Mouse (Mus musculus) heart, embryonic 12.5 days (tissue): ENCODE measurements at regions not wholly inside any gene's neighbourhood (a gene's known extent, or its start where the extent isn't known, plus 50 kb on each side); places are given as distances from the start of the nearest gene placed in this dataset.

Experiments
- ATAC-seq: fragments of 200-750 bp; cut with Nextera tagmentation; 2 replicates; pipeline ENCODE4 v1.8.0; 2017; ENCODE audit warnings: moderate TSS enrichment, moderate library complexity; ENCODE audit not compliant: insufficient number of reproducible peaks, low FRiP score
- H3K27ac ChIP-seq: fragments of 300-500 bp; sonication (generic); 2 replicates; pipeline ENCODE4 v1.5.1; 2016; ENCODE audit warnings: mild to moderate bottlenecking, moderate library complexity; ENCODE audit not compliant: poor library complexity, severe bottlenecking
- H3K27me3 ChIP-seq: fragments of 300-500 bp; sonication (generic); replicated peaks from 2 replicates; pipeline ENCODE4 v1.6.1; 2016; ENCODE audit warnings: mild to moderate bottlenecking, moderate library complexity
- H3K36me3 ChIP-seq: fragments of 300-500 bp; sonication (generic); 2 replicates; pipeline ENCODE4 v1.6.1; 2016; ENCODE audit warnings: mild to moderate bottlenecking, moderate library complexity
- H3K4me1 ChIP-seq: fragments of 300-500 bp; sonication (generic); replicated peaks from 2 replicates; pipeline ENCODE4 v1.6.1; 2016; ENCODE audit warnings: mild to moderate bottlenecking
- H3K4me2 ChIP-seq: fragments of 300-500 bp; sonication (generic); 2 replicates; pipeline ENCODE4 v1.6.1; 2016; ENCODE audit warnings: mild to moderate bottlenecking, moderate library complexity
- H3K4me3 ChIP-seq: fragments of 300-500 bp; sonication (generic); 2 replicates; pipeline ENCODE4 v1.5.1; 2016; ENCODE audit warnings: mild to moderate bottlenecking
- H3K9ac ChIP-seq: fragments of 300-500 bp; sonication (generic); 2 replicates; pipeline ENCODE4 v1.6.1; 2016; ENCODE audit warnings: mild to moderate bottlenecking, moderate library complexity
- H3K9me3 ChIP-seq: fragments of 300-500 bp; sonication (generic); replicated peaks from 2 replicates; pipeline ENCODE4 v1.6.1; 2016; ENCODE audit warnings: mild to moderate bottlenecking, moderate library complexity
- WGBS: fragments of 180-500 bp; shearing (Covaris S2); methylation state at CpG from one replicate; pipeline ENCODE4 v1.1.7; 2016; 5-methylcytosine and 5-hydroxymethylcytosine counted together

DNA sequence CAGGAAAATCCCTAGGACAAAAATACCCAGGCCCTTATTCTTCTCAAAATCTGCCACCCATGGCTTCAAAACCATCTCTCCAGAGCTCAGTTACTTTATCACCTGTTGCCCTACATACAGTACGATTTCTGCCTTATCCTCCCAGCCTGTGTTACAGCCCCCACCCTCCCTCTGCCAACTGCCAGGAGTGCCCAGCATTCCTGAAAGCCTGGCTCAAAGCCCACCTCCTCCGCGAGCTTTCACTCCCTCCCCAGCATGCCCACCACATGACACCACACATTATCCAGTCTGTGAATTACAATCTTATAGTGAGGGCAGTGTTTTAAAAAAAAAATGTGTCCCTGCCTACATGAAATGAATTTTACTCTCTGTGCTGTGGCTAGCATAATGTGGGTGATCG lies 320.3 kb upstream of the Slc24a5 start:
- WGBS = 47% methylated on average over 4 of the region's 4 CpGs
- H3K27ac ChIP-seq = no peak overlapping the region
- H3K9ac ChIP-seq = no peak overlapping the region
- H3K4me3 ChIP-seq = no peak overlapping the region
- H3K9me3 ChIP-seq = peaks cover 3% of the 10 kb centered on the region; the same call in 1 of the 2 replicates
- 0 out of 2 replicates have a peak, but pooled peaks cover 3% of the 10 kb centered on the region for H3K4me1 ChIP-seq
- no peak overlapping the region for H3K4me2 ChIP-seq
- no peak for ATAC-seq
- H3K27me3 ChIP-seq = no peaks in the 10 kb centered on the region
- no peaks in the 10 kb centered on the region for H3K36me3 ChIP-seq

GRCm38 (mm10) chr2:124751832-124752231 lies 316.1 kb upstream of the Slc24a5 start:
- peaks cover 3% of the 10 kb centered on the region; the same call in 1 of the 2 replicates for H3K9me3 ChIP-seq
- WGBS = 72% methylated on average over 4 of the region's 4 CpGs

DNA sequence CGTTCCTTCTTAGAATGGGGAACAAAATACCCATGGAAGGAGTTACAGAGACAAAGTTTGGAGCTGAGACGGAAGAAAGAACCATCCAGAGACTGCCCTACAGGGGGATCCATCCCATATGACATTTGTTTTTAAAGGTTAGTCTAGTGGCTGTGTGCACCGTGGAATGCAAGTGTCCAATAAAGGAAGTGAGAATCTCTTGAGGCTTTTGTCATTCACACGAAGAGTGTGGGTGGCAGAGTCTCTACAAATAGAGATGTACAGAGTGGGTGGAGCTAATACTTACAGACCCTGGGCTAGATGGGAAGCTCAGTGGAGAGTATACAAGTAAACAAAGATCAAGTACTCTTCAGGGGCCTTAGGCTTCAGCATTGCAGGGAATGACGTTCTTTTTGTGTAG lies 314.2 kb upstream of the Slc24a5 start:
- H3K36me3 ChIP-seq = no peaks in the 10 kb centered on the region
- no peak overlapping the region for H3K4me2 ChIP-seq
- H3K4me1 ChIP-seq = no peaks in the 10 kb centered on the region
- H3K4me3 ChIP-seq = no peak overlapping the region
- H3K9ac ChIP-seq = no peak overlapping the region
- H3K27ac ChIP-seq = no peak overlapping the region
- H3K27me3 ChIP-seq = no peaks in the 10 kb centered on the region
- no peak for ATAC-seq
- H3K9me3 ChIP-seq = peaks cover 3% of the 10 kb centered on the region; the same call in 1 of the 2 replicates
- 74% methylated on average over 5 of the region's 5 CpGs for WGBS

More at GRCm38 (mm10) chr2:124751832-124752231, 316.1 kb upstream of the Slc24a5 start:
- H3K9ac ChIP-seq = no peak overlapping the region
- no peak overlapping the region for H3K4me3 ChIP-seq
- no peak overlapping the region for H3K4me2 ChIP-seq
- no peaks in the 10 kb centered on the region for H3K27me3 ChIP-seq
- no peaks in the 10 kb centered on the region for H3K36me3 ChIP-seq
- H3K27ac ChIP-seq = no peak overlapping the region
- ATAC-seq = no peak
- 0 out of 2 replicates have a peak, but pooled peaks cover 3% of the 10 kb centered on the region for H3K4me1 ChIP-seq

DNA sequence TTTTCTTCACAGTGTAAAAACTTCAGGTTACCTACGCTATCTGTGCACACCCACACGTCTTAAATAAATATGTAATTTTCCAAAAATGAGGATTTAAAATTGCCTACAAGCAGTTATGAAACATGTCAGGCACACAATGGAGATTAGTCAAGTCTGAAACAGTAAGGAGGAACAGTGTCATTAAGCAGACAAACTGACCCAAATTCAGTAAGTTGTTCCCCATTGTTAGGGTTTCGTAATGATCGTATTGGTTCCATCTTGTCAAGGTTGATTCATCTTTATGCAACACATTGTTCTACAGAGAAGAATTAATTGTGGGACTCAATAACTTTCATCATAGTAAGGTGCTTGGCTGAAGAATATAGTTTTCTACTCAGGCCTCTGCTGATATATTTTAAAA lies 312.7 kb upstream of the Slc24a5 start:
- H3K4me3 ChIP-seq = no peak overlapping the region
- no peak for ATAC-seq
- no peak overlapping the region for H3K4me2 ChIP-seq
- 84% methylated on average over 4 of the region's 4 CpGs for WGBS
- no peak overlapping the region for H3K27ac ChIP-seq
- no peaks in the 10 kb centered on the region for H3K36me3 ChIP-seq
- H3K9me3 ChIP-seq = peaks cover 3% of the 10 kb centered on the region; the same call in 1 of the 2 replicates
- no peak overlapping the region for H3K9ac ChIP-seq
- H3K27me3 ChIP-seq = no peaks in the 10 kb centered on the region
- no peaks in the 10 kb centered on the region for H3K4me1 ChIP-seq

DNA sequence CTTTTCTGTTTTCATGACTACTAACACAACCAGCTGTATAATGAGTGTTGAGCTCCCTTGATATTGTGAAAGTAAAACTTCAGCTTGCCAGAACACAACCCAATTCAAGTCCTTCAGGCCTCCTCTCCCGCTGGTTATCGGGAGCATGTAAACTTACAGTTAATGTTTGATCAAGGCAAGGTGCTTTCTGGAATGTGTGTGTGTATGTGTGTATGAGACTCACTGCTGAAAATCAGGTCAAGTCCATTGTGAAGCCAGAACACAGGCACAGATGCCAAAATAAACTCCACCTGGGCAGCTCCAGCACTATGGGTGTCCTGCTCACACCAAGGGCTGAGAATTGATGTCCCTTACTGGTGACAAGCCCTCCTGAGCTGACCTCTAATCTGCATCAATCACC lies 308.9 kb upstream of the Slc24a5 start:
- no peaks in the 10 kb centered on the region for H3K27me3 ChIP-seq
- H3K4me1 ChIP-seq = no peaks in the 10 kb centered on the region
- no peak overlapping the region for H3K4me2 ChIP-seq
- no peak overlapping the region for H3K9ac ChIP-seq
- H3K4me3 ChIP-seq = no peak overlapping the region
- ATAC-seq = no peak
- H3K27ac ChIP-seq = no peak overlapping the region
- no peaks in the 10 kb centered on the region for H3K36me3 ChIP-seq
- H3K9me3 ChIP-seq = 0 out of 2 replicates have a peak, but pooled peaks cover 6% of the 10 kb centered on the region
- WGBS = 91% methylated on average over 2 of the region's 2 CpGs

- ATAC-seq = no peak
- H3K4me3 ChIP-seq = no peak overlapping the region
- WGBS = 83% methylated on average over 7 of the region's 7 CpGs
- H3K36me3 ChIP-seq = no peaks in the 10 kb centered on the region
- no peak overlapping the region for H3K4me2 ChIP-seq
- H3K27ac ChIP-seq = no peak overlapping the region
- H3K27me3 ChIP-seq = no peaks in the 10 kb centered on the region
- no peak overlapping the region for H3K9ac ChIP-seq
- H3K9me3 ChIP-seq = 0 out of 2 replicates have a peak, but pooled peaks cover 6% of the 10 kb centered on the region
- no peaks in the 10 kb centered on the region for H3K4me1 ChIP-seq
Observed at GRCm38 (mm10) chr2:124763650-124764049, 304.3 kb upstream of the Slc24a5 start.

DNA sequence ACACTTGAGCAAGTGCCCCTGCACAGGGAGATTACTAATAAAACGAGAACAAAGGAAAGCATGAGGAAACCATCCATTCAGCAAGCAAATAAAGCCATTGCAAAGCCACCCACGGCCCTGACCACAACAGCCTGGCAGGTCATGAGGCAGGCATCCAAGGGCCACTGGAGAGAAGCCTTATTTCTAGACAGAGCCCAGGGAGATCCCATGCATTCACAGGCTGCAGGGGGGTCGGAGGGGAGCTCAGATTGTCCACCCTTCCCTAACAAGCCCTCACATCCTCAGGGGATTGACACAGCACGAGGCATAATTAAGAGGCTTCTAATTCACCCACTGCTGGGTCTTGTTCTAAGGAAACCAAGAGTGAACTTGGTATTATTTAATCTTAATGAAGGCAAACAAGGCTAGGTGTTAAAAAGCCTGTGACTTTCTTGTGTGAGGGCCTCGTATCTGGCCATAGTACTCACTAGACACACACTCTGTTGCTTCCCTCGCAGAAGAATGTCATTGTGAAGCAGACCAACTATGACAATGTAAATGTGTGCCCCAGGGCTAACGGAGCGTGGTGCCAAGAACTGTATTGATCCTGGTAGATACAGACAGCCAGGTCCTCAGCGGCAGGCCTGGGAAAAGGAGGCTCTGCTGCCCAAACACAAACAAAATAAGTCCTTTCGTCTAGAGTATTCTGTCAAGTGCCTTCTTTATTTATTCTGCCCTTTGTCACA lies 303.6 kb upstream of the Slc24a5 start:
- Histone ChIP-seq H3K9me3 (0 out of 2 replicates have a peak, but pooled peaks cover 6% of the 10 kb centered on the region), H3K4me3 (no peak overlapping the region), H3K9ac (no peak overlapping the region), H3K4me1 (no peaks in the 10 kb centered on the region), H3K4me2 (no peak overlapping the region), H3K36me3 (no peaks in the 10 kb centered on the region), H3K27ac (no peak overlapping the region), H3K27me3 (no peaks in the 10 kb centered on the region)
- ATAC-seq = no peak
- WGBS = 71% methylated on average over 10 of the region's 10 CpGs

- H3K9me3 ChIP-seq = no peaks in the 10 kb centered on the region
- no peak overlapping the region for H3K4me3 ChIP-seq
- WGBS = 88% methylated on average over 6 of the region's 6 CpGs
- H3K27ac ChIP-seq = no peak overlapping the region
- no peaks in the 10 kb centered on the region for H3K27me3 ChIP-seq
- no peak for ATAC-seq
- H3K4me2 ChIP-seq = no peak overlapping the region
- no peaks in the 10 kb centered on the region for H3K36me3 ChIP-seq
- H3K4me1 ChIP-seq = peaks cover 12% of the 10 kb centered on the region
- no peak overlapping the region for H3K9ac ChIP-seq
Observed at GRCm38 (mm10) chr2:124769267-124769967, 298.5 kb upstream of the Slc24a5 start.

GRCm38 (mm10) chr2:124770028-124770427 lies 297.9 kb upstream of the Slc24a5 start:
- Histone ChIP-seq H3K9me3 (no peaks in the 10 kb centered on the region), H3K9ac (no peak overlapping the region), H3K36me3 (no peaks in the 10 kb centered on the region), H3K4me2 (no peak overlapping the region), H3K27me3 (no peaks in the 10 kb centered on the region), H3K4me3 (no peak overlapping the region), H3K4me1 (peaks cover 12% of the 10 kb centered on the region), H3K27ac (no peak overlapping the region)
- ATAC-seq = no peak
- 68% methylated on average over 2 of the region's 2 CpGs for WGBS

DNA sequence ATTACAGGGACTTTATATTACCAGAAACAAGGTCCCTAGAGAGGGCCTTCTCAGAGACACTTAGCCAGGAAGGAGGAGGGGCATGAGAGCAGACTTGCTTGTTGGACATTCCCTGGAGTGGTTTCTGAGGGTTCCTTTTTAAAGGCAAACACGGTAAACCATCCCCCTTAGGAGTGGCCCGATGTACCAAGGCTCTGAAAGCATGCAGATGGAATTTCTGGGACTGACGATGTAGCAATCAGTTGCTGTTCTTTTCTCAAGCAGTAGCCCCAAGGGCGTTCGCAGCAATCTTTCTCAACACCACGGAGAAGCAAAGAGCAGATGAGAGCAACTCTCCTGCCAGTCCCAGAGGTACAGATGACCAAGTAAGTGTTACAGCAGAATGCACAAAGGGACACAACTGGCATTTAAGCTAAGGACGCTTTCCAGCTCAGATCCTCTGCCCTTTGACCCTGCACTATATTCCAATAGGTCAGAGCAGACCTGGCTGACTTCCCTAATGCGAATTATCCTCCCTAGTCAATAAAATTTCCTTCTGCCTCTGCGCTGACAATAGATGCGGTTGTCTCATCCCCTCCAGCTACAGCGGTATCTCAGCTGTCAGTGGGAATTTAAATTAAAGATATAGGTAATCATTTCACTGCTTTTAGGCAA lies 295.7 kb upstream of the Slc24a5 start:
- 50% methylated on average over 11 of the region's 11 CpGs for WGBS
- no peak overlapping the region for H3K9ac ChIP-seq
- no peak overlapping the region for H3K4me3 ChIP-seq
- H3K36me3 ChIP-seq = no peaks in the 10 kb centered on the region
- no peak overlapping the region for H3K27ac ChIP-seq
- no peaks in the 10 kb centered on the region for H3K9me3 ChIP-seq
- H3K4me2 ChIP-seq = no peak overlapping the region
- no peaks in the 10 kb centered on the region for H3K27me3 ChIP-seq
- peaks cover 12% of the 10 kb centered on the region for H3K4me1 ChIP-seq
- ATAC-seq = peak; percentile 36; the same call in 1 of the 2 replicates

GRCm38 (mm10) chr2:124775737-124776136 lies 292.2 kb upstream of the Slc24a5 start:
- H3K36me3 ChIP-seq = no peaks in the 10 kb centered on the region
- no peak overlapping the region for H3K27ac ChIP-seq
- H3K9ac ChIP-seq = no peak overlapping the region
- no peaks in the 10 kb centered on the region for H3K27me3 ChIP-seq
- WGBS = 62% methylated on average over 3 of the region's 3 CpGs
- H3K9me3 ChIP-seq = no peaks in the 10 kb centered on the region
- no peak overlapping the region for H3K4me2 ChIP-seq
- H3K4me1 ChIP-seq = peaks cover 12% of the 10 kb centered on the region
- H3K4me3 ChIP-seq = no peak overlapping the region
- ATAC-seq = no peak
